Mouse (Mus musculus) frontal cortex, adult 2 months (tissue): Measurements from ENCODE around the gene Anp32b. TPM values are rescaled to one million over a fixed set of nuclear protein-coding genes. Genes with fewer than 3 reads are reported as not detected.

Experiments used
- DNase-seq, 2 experiments: peaks; one replicate each; pipeline ENCODE4 v3.0.0; 2022; ENCODE audit warnings: low spot score in 1 of 2; ENCODE audit errors: extremely low spot score in 1 of 2
- polyA plus RNA-seq: library from polyadenylated mRNA; depleted of rRNA; stranded (reverse); fragments of >200 nt; gene quantifications from 2 replicates; pipeline ENCODE4 v1.2.3, GENCODE M21; 2012; rRNA removed

The Anp32b gene
- polyA plus RNA-seq, 1 experiment: 57.1 TPM

- no peak for DNase-seq
These were observed 52.2 kb downstream of the Anp32b start for GRCm38 (mm10) chr4:46502606-46503502.

- no peak for DNase-seq
These were observed 53.2 kb downstream of the Anp32b start for GRCm38 (mm10) chr4:46503881-46504280.

- no peak for DNase-seq
These were observed 54.8 kb downstream of the Anp32b start for GRCm38 (mm10) chr4:46505361-46506057.

GRCm38 (mm10) chr4:46506801-46507610, 56.3 kb downstream of the Anp32b start:
- DNase-seq: peak; percentile 85 to 95

GRCm38 (mm10) chr4:46507736-46508460, 57.2 kb downstream of the Anp32b start:
- DNase-seq: peak in 1 of 2 experiments; percentile 85

- DNase-seq: no peak
These were observed 69.8 kb downstream of the Anp32b start for GRCm38 (mm10) chr4:46520491-46520890.

- DNase-seq: no peak
These were observed 70.8 kb downstream of the Anp32b start for GRCm38 (mm10) chr4:46521457-46521856.

Other genes starting within 250 kb of the Anp32b start
- not detected in 2 replicates for gene Foxe1, start 107.3 kb upstream of the Anp32b start, polyA plus RNA-seq
- gene Trmo, start 61.5 kb upstream of the Anp32b start, polyA plus RNA-seq: 5.3 and 6.6 TPM in 2 replicates
- 0.06 and 0.12 TPM in 2 replicates for gene Hemgn, start 37.4 kb upstream of the Anp32b start, polyA plus RNA-seq
- gene Nans, start 38.3 kb downstream of the Anp32b start, polyA plus RNA-seq: 19.1 and 20.6 TPM in 2 replicates
- gene Trim14, start 85.2 kb downstream of the Anp32b start, polyA plus RNA-seq: 1.00 and 1.1 TPM in 2 replicates
- gene Coro2a, start 151.3 kb downstream of the Anp32b start, polyA plus RNA-seq: 13.3 and 15.2 TPM in 2 replicates
- 3.0 and 4.2 TPM in 2 replicates for gene Tbc1d2, start 199.3 kb downstream of the Anp32b start, polyA plus RNA-seq